Mouse (Mus musculus): ENCODE results near the gene Fam227a.

The Fam227a gene

DNA sequence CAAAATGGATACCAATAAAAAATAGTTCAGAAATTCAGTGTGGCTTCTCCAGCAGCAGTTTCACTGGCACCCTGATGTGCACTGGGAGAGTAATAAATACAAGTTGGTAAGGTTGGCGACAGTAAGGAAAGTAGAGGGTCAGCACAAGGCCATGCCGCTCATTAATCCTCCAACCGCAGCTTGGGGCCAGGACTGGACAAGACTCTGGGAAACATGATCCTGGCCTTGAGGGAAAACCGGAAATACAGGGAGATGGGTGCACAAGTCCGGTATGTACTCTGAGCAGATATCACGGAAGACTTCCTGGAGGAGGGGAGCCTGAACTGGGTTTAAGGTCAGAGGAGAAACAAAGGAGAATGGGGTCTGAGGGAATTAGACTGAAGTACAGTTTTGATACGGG lies 43.3 kb downstream of the Fam227a start:
- DNase-seq: no peak

DNA sequence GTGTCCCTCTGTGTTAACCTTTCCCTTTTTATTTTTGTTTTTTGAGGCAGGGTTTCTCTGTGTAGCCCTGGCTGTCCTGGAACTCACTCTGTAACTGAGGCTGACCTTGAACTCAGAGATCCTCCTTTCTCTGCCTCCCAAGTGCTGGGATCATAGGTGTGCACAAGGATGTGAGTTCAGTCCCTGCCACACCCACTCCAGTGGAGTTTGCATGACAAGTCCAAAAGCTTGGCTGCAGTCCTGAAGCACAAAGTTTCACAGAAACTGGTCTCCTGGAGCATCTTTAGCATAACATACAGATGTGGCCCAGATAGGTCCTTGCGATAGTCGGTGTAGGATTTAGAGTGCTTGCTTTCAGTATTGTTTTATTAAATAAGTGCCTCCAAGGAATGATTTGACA lies 49.5 kb downstream of the Fam227a start:
- DNase-seq: no peak

- no peak for DNase-seq
Measured at GRCm38 (mm10) chr15:79608214-79608613, 50.5 kb downstream of the Fam227a start.

DNA sequence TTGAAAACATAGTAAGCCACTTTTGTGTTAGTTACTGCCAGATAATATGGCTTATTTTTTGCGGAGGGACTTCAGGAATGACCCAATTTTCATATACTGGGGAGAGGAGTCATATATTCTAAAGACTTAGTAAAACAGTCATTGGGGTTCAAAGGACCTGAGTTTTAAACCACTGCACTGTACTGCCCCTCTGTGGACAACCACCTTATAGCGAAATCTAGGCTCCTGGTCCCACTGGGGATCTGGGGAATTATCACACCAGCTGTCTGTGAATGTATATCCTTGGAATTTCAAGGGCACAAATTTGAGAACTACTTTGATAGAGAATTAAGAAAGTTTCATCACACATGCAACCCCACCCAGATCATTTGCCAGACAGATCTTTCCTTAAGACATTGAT lies 51.0 kb downstream of the Fam227a start:
- DNase-seq: peak; percentile 15

GRCm38 (mm10) chr15:79606161-79606560 lies 52.6 kb downstream of the Fam227a start:
- no peak for DNase-seq

GRCm38 (mm10) chr15:79604990-79605665 lies 53.6 kb downstream of the Fam227a start, which contains the start of gene Dmc1:
Gene Dmc1 (minus strand): TSS chr15:79605109.
- DNase-seq: peak; percentile 60

- no peak for DNase-seq
Measured at GRCm38 (mm10) chr15:79600176-79600575, 58.6 kb downstream of the Fam227a start.

- DNase-seq: no peak
Measured at GRCm38 (mm10) chr15:79598715-79599114, 60.0 kb downstream of the Fam227a start.

DNA sequence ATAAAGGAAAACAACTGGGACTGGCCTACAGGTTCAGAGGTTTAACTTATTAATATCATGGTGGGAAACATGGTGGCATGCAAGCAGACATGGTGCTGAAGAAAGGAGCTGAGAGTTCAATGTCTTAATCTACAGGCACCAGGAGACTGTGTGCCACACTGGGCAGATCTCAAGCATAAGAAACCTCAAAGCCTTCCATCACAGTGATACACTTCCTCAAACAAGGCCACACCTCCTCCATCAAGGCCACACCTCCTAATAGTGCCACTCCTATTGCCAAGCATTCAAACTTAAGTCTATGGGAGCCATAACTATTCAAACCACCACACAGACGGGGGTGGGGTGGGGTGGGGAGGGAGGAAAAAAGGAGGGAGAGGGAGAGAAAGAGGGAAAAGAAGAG lies 77.2 kb downstream of the Fam227a start:
- DNase-seq: no peak

- no peak for DNase-seq
Measured at GRCm38 (mm10) chr15:79577671-79578426, 80.9 kb downstream of the Fam227a start.

GRCm38 (mm10) chr15:79576947-79577346 lies 81.8 kb downstream of the Fam227a start:
- no peak for DNase-seq

DNA sequence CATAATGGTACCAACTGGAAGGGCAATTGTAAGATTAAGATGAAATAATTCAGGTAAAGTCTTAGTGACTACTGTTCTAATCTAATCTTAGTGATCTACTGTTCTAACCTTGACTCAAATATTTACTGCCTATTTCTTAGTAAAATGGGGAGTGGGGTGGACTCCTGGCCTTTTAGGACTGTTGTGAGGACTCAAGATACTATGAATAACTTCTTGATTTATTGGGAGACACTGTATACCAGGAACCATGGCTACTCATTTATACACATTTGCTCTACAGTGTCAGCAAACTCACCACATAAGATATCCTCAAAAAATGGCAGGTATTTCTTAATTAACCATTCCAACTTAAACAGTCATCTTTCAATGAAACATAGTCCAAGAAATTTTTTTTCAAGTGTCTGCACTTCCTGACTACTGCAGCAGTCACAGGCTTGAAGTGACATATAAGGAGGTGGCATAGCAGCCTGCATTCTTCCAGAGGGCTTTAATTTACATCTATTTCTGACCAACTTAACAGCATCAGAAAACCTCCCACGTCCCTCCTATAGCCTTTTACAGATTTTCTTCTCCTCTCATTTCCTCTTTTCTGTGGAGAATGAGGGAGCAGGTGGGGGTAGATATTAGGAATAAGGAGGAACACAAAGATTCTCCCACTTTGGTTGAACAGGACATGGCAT lies 83.1 kb downstream of the Fam227a start:
- DNase-seq: no peak

GRCm38 (mm10) chr15:79562417-79562816 lies 96.3 kb downstream of the Fam227a start:
- no peak for DNase-seq

- DNase-seq: no peak
Measured at GRCm38 (mm10) chr15:79559649-79560048, 99.1 kb downstream of the Fam227a start.
